Mouse (Mus musculus) ovary, adult 10 weeks (tissue): ENCODE results near the gene Srpr. TPM values are rescaled to one million over a fixed set of nuclear protein-coding genes. Genes with fewer than 3 reads are reported as not detected.

ENCODE experiments used
- polyA plus RNA-seq: library from polyadenylated mRNA; stranded (reverse); fragments of 350-450 nt; fragmentation: Illumina TruSeq; extraction: RNeasy Lipid Tissue Mini Kit (QIAGEN cat#74804); gene quantifications from one replicate; pipeline ENCODE4 v1.2.3, GENCODE M21; 2014

Gene Srpr
- 269 TPM for polyA plus RNA-seq

GRCm38 (mm10) chr9:35199772-35200471 is at the start of gene Srpr, which contains the start of gene Tirap:
Srpr (plus strand) TSS chr9:35200175.
Tirap (minus strand) TSS chr9:35200291.

GRCm38 (mm10) chr9:35175251-35176123 is 24.5 kb upstream of the Srpr start, which contains the start of gene Dcps:
Dcps (minus strand) TSS chr9:35176061.

GRCm38 (mm10) chr9:35210542-35211474 is 10.8 kb downstream of the Srpr start, which contains the start of gene Foxred1:
Foxred1 (minus strand) TSS chr9:35211055.

GRCm38 (mm10) chr9:35267146-35267975 is 67.4 kb downstream of the Srpr start, which contains the start of the genes Fam118b and Rpusd4:
Fam118b (minus strand) TSS chr9:35267805.
Rpusd4 (plus strand) TSS chr9:35267865.

Other genes starting within 250 kb of the Srpr start
- gene St3gal4, start 80.9 kb upstream of the Srpr start, polyA plus RNA-seq, result 348 TPM
- gene Dcps, start 24.1 kb upstream of the Srpr start, polyA plus RNA-seq, result 12.6 TPM
- gene Tirap, start 116 bp downstream of the Srpr start, polyA plus RNA-seq, result 16.5 TPM
- 5.5 TPM for gene Foxred1, start 10.9 kb downstream of the Srpr start, polyA plus RNA-seq
- 26.8 TPM for gene Fam118b, start 67.6 kb downstream of the Srpr start, polyA plus RNA-seq
- gene Rpusd4, start 67.7 kb downstream of the Srpr start, polyA plus RNA-seq, result 5.7 TPM
- 40.4 TPM for gene Cdon, start 221.0 kb downstream of the Srpr start, polyA plus RNA-seq